Mouse (Mus musculus): Measurements from ENCODE around the gene Zranb2. TPM values are rescaled to one million over a fixed set of nuclear protein-coding genes. Genes with fewer than 3 reads are reported as not detected.

Gene Zranb2
- polyA plus RNA-seq (2016; fragmentation: Nextera tagmentation; extraction: Ambion mirVana), result 118 and 125 TPM in 2 replicates

GRCm38 (mm10) chr3:157533964-157534785 lies at the start of gene Zranb2:
Zranb2 (plus strand) TSS chr3:157534160.
- peak; percentile 97 for ATAC-seq (ENCODE audit: low FRiP score)
- WGBS, result under 1% methylated on average over 91 of the region's 91 CpGs
- Histone ChIP-seq H3K27me3 (peaks cover 32% of the 10 kb centered on the region), H3K9me3 (replicated peaks) (no peaks in the 10 kb centered on the region), H3K4me2 (replicated peaks) (peak within 1 kb of the TSS; percentile 62), H3K27ac (peak within 1 kb of the TSS; percentile 92), H3K36me3 (peaks cover 18% of the 10 kb centered on the region; the same call in 1 of the 2 replicates), H3K4me3 (peak within 1 kb of the TSS; percentile 70), H3K4me1 (peaks cover 10% of the 10 kb centered on the region), H3K9ac (peak within 1 kb of the TSS; percentile 83)

DNA sequence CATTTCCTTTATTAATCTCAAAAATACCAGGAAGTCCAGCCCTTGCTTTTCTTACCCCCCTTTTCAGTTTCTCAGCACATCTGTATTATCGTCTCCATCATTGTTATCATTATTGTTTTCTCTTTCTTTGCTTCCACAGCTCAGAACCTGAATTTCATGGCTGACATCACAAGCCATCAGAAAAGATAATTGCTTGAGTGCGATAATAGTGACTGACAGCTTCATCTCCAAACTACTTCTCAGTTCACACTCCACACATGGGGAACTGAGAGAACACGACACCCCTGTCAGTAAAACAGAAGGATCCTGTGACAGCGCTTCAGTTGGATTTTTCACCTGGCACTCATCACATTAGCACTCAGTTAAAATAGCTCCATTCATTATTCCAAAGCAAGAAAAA lies 41.9 kb upstream of the Zranb2 start:
- no peak for ATAC-seq (ENCODE audit: low FRiP score)
- no peak overlapping the region for H3K27ac ChIP-seq
- H3K4me1 ChIP-seq, result peaks cover 5% of the 10 kb centered on the region; the same call in 1 of the 2 replicates
- H3K9ac ChIP-seq, result no peak overlapping the region
- H3K4me2 ChIP-seq (replicated peaks), result no peak overlapping the region
- H3K36me3 ChIP-seq, result no peaks in the 10 kb centered on the region
- H3K27me3 ChIP-seq, result no peaks in the 10 kb centered on the region
- H3K4me3 ChIP-seq, result no peak overlapping the region
- 60% methylated on average over 4 of the region's 4 CpGs for WGBS
- H3K9me3 ChIP-seq (replicated peaks), result no peaks in the 10 kb centered on the region

- Histone ChIP-seq H3K9me3 (replicated peaks) (no peaks in the 10 kb centered on the region), H3K4me3 (no peak overlapping the region), H3K9ac (no peak overlapping the region), H3K27ac (no peak overlapping the region), H3K27me3 (no peaks in the 10 kb centered on the region), H3K4me1 (no peaks in the 10 kb centered on the region), H3K4me2 (replicated peaks) (no peak overlapping the region), H3K36me3 (no peaks in the 10 kb centered on the region)
- WGBS, result 80% methylated on average over 1 of the region's 1 CpGs
- no peak for ATAC-seq (ENCODE audit: low FRiP score)
Observed at GRCm38 (mm10) chr3:157502216-157502615, 31.7 kb upstream of the Zranb2 start.

- no peak overlapping the region for H3K4me2 ChIP-seq (replicated peaks)
- no peak overlapping the region for H3K9ac ChIP-seq
- no peak overlapping the region for H3K27ac ChIP-seq
- 78% methylated on average over 5 of the region's 5 CpGs for WGBS
- no peaks in the 10 kb centered on the region for H3K4me1 ChIP-seq
- H3K4me3 ChIP-seq, result no peak overlapping the region
- no peak for ATAC-seq (ENCODE audit: low FRiP score)
- no peaks in the 10 kb centered on the region for H3K9me3 ChIP-seq (replicated peaks)
- no peaks in the 10 kb centered on the region for H3K36me3 ChIP-seq
- no peaks in the 10 kb centered on the region for H3K27me3 ChIP-seq
Observed at GRCm38 (mm10) chr3:157514116-157514796, 19.7 kb upstream of the Zranb2 start.

DNA sequence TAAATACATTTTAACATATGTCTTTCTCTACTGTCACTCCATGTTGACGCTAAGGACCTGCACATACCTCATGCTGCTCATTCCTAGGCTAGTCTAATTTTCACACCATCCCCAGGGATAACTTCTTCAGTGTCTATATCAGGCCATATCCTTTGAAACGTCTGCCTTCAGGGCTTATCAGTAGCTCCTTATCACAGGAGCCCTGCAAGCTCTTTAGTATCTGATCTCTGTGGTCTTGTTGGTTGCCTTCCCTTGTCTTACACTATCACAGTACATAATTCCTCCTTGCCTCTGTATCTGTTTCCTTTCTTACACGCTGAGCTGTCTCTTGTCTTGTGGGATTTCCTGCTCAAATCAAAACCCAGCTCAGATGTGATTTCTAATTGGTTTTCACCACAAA lies 17.5 kb upstream of the Zranb2 start:
- no peaks in the 10 kb centered on the region for H3K4me1 ChIP-seq
- H3K4me2 ChIP-seq (replicated peaks), result no peak overlapping the region
- H3K9ac ChIP-seq, result no peak overlapping the region
- no peaks in the 10 kb centered on the region for H3K27me3 ChIP-seq
- no peaks in the 10 kb centered on the region for H3K36me3 ChIP-seq
- H3K4me3 ChIP-seq, result no peak overlapping the region
- no peak for ATAC-seq (ENCODE audit: low FRiP score)
- H3K9me3 ChIP-seq (replicated peaks), result no peaks in the 10 kb centered on the region
- no peak overlapping the region for H3K27ac ChIP-seq
- WGBS, result 75% methylated on average over 3 of the region's 3 CpGs

DNA sequence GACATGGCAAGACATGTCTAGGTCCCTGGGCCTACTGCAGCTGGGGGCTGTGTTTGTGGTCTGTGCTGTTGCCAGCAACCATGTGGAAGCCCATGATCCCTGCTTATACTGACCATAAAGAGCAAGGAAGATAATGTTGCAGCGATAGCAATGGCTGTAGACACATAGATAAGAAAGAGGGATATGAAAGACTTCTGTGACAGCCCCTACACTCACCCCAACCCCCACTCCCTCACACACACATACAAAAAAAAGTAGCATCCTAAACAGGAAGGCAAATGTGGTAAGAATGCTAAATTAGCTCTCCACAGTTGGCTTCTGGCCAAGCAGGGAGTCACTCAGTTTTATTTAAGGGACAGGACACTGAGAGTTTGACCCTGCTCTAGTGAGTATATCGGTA lies 16.0 kb upstream of the Zranb2 start:
- no peak overlapping the region for H3K4me2 ChIP-seq (replicated peaks)
- no peaks in the 10 kb centered on the region for H3K9me3 ChIP-seq (replicated peaks)
- no peak overlapping the region for H3K27ac ChIP-seq
- peaks cover 1% of the 10 kb centered on the region; the same call in 1 of the 2 replicates for H3K27me3 ChIP-seq
- H3K9ac ChIP-seq, result no peak overlapping the region
- no peak overlapping the region for H3K4me3 ChIP-seq
- H3K36me3 ChIP-seq, result no peaks in the 10 kb centered on the region
- H3K4me1 ChIP-seq, result no peaks in the 10 kb centered on the region
- peak; percentile 40; the same call in 1 of the 2 replicates for ATAC-seq (ENCODE audit: low FRiP score)
- WGBS, result 76% methylated on average over 2 of the region's 2 CpGs

DNA sequence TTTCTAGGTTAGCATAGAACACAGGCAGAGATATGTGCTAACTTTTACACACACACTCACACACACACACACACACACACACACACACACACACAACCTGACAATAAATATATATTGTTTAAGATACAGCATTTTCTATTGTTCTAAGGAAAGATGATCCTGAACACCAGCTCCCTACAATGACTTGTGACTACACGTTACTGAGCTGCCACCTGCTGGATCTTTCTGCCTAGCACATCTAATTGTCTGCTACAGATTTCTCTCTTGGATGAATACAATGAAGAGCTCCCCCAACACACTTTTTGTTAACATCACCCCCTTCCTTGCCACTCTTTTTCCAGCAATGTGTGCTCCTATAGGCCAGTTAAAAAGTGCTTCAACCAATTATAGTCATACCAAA lies 13.5 kb upstream of the Zranb2 start:
- no peak for ATAC-seq (ENCODE audit: low FRiP score)
- WGBS, result 0% methylated on average over 1 of the region's 1 CpGs

GRCm38 (mm10) chr3:157523834-157524233 lies 10.1 kb upstream of the Zranb2 start:
- peaks cover 23% of the 10 kb centered on the region for H3K27me3 ChIP-seq
- no peak for ATAC-seq (ENCODE audit: low FRiP score)
- H3K4me2 ChIP-seq (replicated peaks), result no peak overlapping the region
- no peak overlapping the region for H3K4me3 ChIP-seq
- H3K9ac ChIP-seq, result no peak overlapping the region
- H3K9me3 ChIP-seq (replicated peaks), result no peaks in the 10 kb centered on the region
- H3K36me3 ChIP-seq, result no peaks in the 10 kb centered on the region
- WGBS, result 45% methylated on average over 1 of the region's 1 CpGs
- H3K4me1 ChIP-seq, result no peaks in the 10 kb centered on the region
- H3K27ac ChIP-seq, result no peak overlapping the region

More for the DNA sequence above, 13.5 kb upstream of the Zranb2 start:
- Histone ChIP-seq H3K27ac (no peak overlapping the region), H3K27me3 (peaks cover 9% of the 10 kb centered on the region), H3K9me3 (replicated peaks) (no peaks in the 10 kb centered on the region), H3K4me1 (no peaks in the 10 kb centered on the region), H3K9ac (no peak overlapping the region), H3K4me2 (replicated peaks) (no peak overlapping the region), H3K4me3 (no peak overlapping the region), H3K36me3 (no peaks in the 10 kb centered on the region)

DNA sequence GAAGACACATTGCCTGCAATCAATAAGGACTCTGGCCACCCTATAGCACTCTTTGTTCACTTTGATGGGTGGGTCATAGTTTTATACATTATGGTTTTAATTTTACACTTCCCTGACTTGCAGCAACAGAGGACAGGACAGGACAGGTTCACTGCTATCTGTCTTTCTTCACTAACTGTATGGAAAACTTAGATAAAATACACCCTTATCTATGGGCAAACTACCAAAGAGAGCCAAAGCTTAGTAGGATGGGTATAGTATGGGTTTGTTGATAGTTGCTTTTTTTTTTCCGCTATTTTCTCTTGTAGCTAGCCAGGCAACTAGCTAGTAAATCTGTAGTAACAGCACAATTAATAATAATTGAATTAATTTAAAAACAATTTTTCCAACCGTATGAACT lies 2.4 kb upstream of the Zranb2 start:
- Histone ChIP-seq H3K4me2 (replicated peaks) (no peak overlapping the region), H3K27ac (no peak overlapping the region), H3K9ac (no peak overlapping the region), H3K4me1 (peaks cover 10% of the 10 kb centered on the region), H3K27me3 (peaks cover 44% of the 10 kb centered on the region), H3K36me3 (0 out of 2 replicates have a peak, but pooled peaks cover 2% of the 10 kb centered on the region), H3K9me3 (replicated peaks) (no peaks in the 10 kb centered on the region), H3K4me3 (no peak overlapping the region)
- 80% methylated on average over 2 of the region's 2 CpGs for WGBS
- ATAC-seq (ENCODE audit: low FRiP score), result no peak

- H3K4me3 ChIP-seq, result peak overlapping the region; percentile 70
- ATAC-seq (ENCODE audit: low FRiP score), result peak; percentile 3; the same call in 1 of the 2 replicates
- WGBS, result 4% methylated on average over 15 of the region's 15 CpGs
- peak overlapping the region; percentile 62 for H3K4me2 ChIP-seq (replicated peaks)
- peak overlapping the region; percentile 83 for H3K9ac ChIP-seq
- peak overlapping the region; percentile 92 for H3K27ac ChIP-seq
- H3K36me3 ChIP-seq, result peaks cover 24% of the 10 kb centered on the region; the same call in 1 of the 2 replicates
- peaks cover 10% of the 10 kb centered on the region for H3K4me1 ChIP-seq
- peaks cover 25% of the 10 kb centered on the region for H3K27me3 ChIP-seq
- H3K9me3 ChIP-seq (replicated peaks), result no peaks in the 10 kb centered on the region
Observed at GRCm38 (mm10) chr3:157534786-157535415, 941 bp downstream of the Zranb2 start.

GRCm38 (mm10) chr3:157549323-157549722 lies 15.4 kb downstream of the Zranb2 start:
- H3K4me3 ChIP-seq, result no peak overlapping the region
- H3K36me3 ChIP-seq, result peaks cover 37% of the 10 kb centered on the region
- H3K4me1 ChIP-seq, result no peaks in the 10 kb centered on the region
- 99% methylated on average over 2 of the region's 2 CpGs for WGBS
- no peaks in the 10 kb centered on the region for H3K9me3 ChIP-seq (replicated peaks)
- no peak overlapping the region for H3K4me2 ChIP-seq (replicated peaks)
- ATAC-seq (ENCODE audit: low FRiP score), result no peak
- no peak overlapping the region for H3K9ac ChIP-seq
- no peak overlapping the region for H3K27ac ChIP-seq
- no peaks in the 10 kb centered on the region for H3K27me3 ChIP-seq
